Mouse (Mus musculus): Measurements from ENCODE around the gene Naa38.

- TF ChIP-seq CTCF (IDR thresholded peaks at IDR 0.05; ENCODE audit: control insufficient read depth, insufficient read depth, low read length) = no peak
- peak; percentile 1; the same call in 1 of the 2 replicates for TF ChIP-seq POLR2A (IDR thresholded peaks at IDR 0.05; ENCODE audit: borderline replicate concordance, control insufficient read depth, low read depth, low read length)
These were observed 14.2 kb downstream of the Naa38 start for GRCm38 (mm10) chr11:69409378-69410044.
